Mouse (Mus musculus) intestine, embryonic 16.5 days (tissue): ENCODE results near the gene Isyna1. TPM values are rescaled to one million over a fixed set of nuclear protein-coding genes. Genes with fewer than 3 reads are reported as not detected.
A peak's percentile ranks its signal among the peaks of the same experiment; 100 is the strongest.

ENCODE experiments used
- ATAC-seq: fragments of 200-750 bp; cut with Nextera tagmentation; 2 replicates; pipeline ENCODE4 v1.8.0; 2017; ENCODE audit warnings: moderate TSS enrichment, moderate library complexity
- H3K27ac ChIP-seq: fragments of 300-500 bp; sonication (generic); 2 replicates; pipeline ENCODE4 v1.5.1; 2014; ENCODE audit warnings: mild to moderate bottlenecking, low read length
- H3K27me3 ChIP-seq: fragments of 300-500 bp; sonication (generic); replicated peaks from 2 replicates; pipeline ENCODE4 v1.6.1; 2014; ENCODE audit warnings: low read length, control low read depth, mixed read lengths; ENCODE audit not compliant: control insufficient read depth, insufficient read depth
- H3K36me3 ChIP-seq: fragments of 300-500 bp; sonication (generic); 2 replicates; pipeline ENCODE4 v1.6.1; 2014; ENCODE audit warnings: low read length, control low read depth; ENCODE audit not compliant: control insufficient read depth, insufficient read depth
- H3K4me1 ChIP-seq: fragments of 300-500 bp; sonication (generic); 2 replicates; pipeline ENCODE4 v1.6.1; 2014; ENCODE audit warnings: low read length, control low read depth, mixed read lengths; ENCODE audit not compliant: control insufficient read depth, insufficient read depth
- H3K4me2 ChIP-seq: fragments of 300-500 bp; sonication (generic); 2 replicates; pipeline ENCODE4 v1.6.1; 2014; ENCODE audit warnings: low read depth, low read length, control low read depth
- H3K4me3 ChIP-seq: fragments of 300-500 bp; sonication (generic); 2 replicates; pipeline ENCODE4 v1.5.1; 2014; ENCODE audit warnings: mild to moderate bottlenecking, low read length
- H3K9ac ChIP-seq: fragments of 300-500 bp; sonication (generic); 2 replicates; pipeline ENCODE4 v1.6.1; 2014; ENCODE audit warnings: low read depth, low read length
- H3K9me3 ChIP-seq: fragments of 300-500 bp; sonication (generic); 2 replicates; pipeline ENCODE4 v1.6.1; 2016; ENCODE audit warnings: low read length, control low read depth; ENCODE audit not compliant: control insufficient read depth
- WGBS: fragments of 180-500 bp; shearing (Covaris S2); extraction: QIAGEN DNeasy Blood & Tissue Kit; methylation state at CpG from one replicate; pipeline ENCODE4 v1.1.7; 2014; 5-methylcytosine and 5-hydroxymethylcytosine counted together
- polyA plus RNA-seq: library from polyadenylated mRNA; unstranded; fragments of >200 nt; fragmentation: Nextera tagmentation; extraction: Ambion mirVana; gene quantifications from 2 replicates; pipeline ENCODE4 v1.2.1, GENCODE M21; 2015

Gene Isyna1
- polyA plus RNA-seq, 1 experiment from 2014 or later: 121 TPM

- H3K27me3 ChIP-seq: no peaks in the 10 kb centered on the region
- H3K9me3 ChIP-seq: no peaks in the 10 kb centered on the region
- 76% methylated on average over 3 of the region's 3 CpGs for WGBS
- H3K4me3 ChIP-seq: no peak overlapping the region
- no peak overlapping the region for H3K27ac ChIP-seq
- no peak overlapping the region for H3K4me2 ChIP-seq
- ATAC-seq: no peak
- H3K9ac ChIP-seq: no peak overlapping the region
- H3K4me1 ChIP-seq: peaks cover 29% of the 10 kb centered on the region
- H3K36me3 ChIP-seq: no peaks in the 10 kb centered on the region
Observed at GRCm38 (mm10) chr8:70558983-70559382, 35.2 kb upstream of the Isyna1 start.

- Histone ChIP-seq H3K4me1 (peaks cover 26% of the 10 kb centered on the region), H3K4me2 (no peak overlapping the region), H3K27me3 (no peaks in the 10 kb centered on the region), H3K9ac (no peak overlapping the region), H3K36me3 (no peaks in the 10 kb centered on the region), H3K27ac (no peak overlapping the region), H3K4me3 (no peak overlapping the region), H3K9me3 (no peaks in the 10 kb centered on the region)
- WGBS: 85% methylated on average over 2 of the region's 2 CpGs
- ATAC-seq: peak; percentile 17; the same call in 1 of the 2 replicates
Observed at GRCm38 (mm10) chr8:70560096-70560495, 34.1 kb upstream of the Isyna1 start.

GRCm38 (mm10) chr8:70560564-70560963 lies 33.6 kb upstream of the Isyna1 start:
- Histone ChIP-seq H3K27ac (no peak overlapping the region), H3K4me3 (no peak overlapping the region), H3K4me2 (no peak overlapping the region), H3K27me3 (no peaks in the 10 kb centered on the region), H3K9me3 (no peaks in the 10 kb centered on the region), H3K9ac (no peak overlapping the region), H3K4me1 (peaks cover 28% of the 10 kb centered on the region), H3K36me3 (no peaks in the 10 kb centered on the region)
- 76% methylated on average over 3 of the region's 3 CpGs for WGBS
- no peak for ATAC-seq

- Histone ChIP-seq H3K9ac (0 out of 2 replicates have a peak overlapping the region, but pooled peaks have one; percentile 10), H3K9me3 (no peaks in the 10 kb centered on the region), H3K27me3 (no peaks in the 10 kb centered on the region), H3K4me1 (peaks cover 29% of the 10 kb centered on the region), H3K4me3 (no peak overlapping the region), H3K27ac (no peak overlapping the region; the same call in 1 of the 2 replicates), H3K4me2 (no peak overlapping the region), H3K36me3 (no peaks in the 10 kb centered on the region)
- WGBS: 61% methylated on average over 4 of the region's 4 CpGs
- ATAC-seq: no peak
Observed at GRCm38 (mm10) chr8:70561357-70561756, 32.8 kb upstream of the Isyna1 start.

GRCm38 (mm10) chr8:70561809-70562535 lies 32.2 kb upstream of the Isyna1 start:
- ATAC-seq: no peak
- Histone ChIP-seq H3K9ac (0 out of 2 replicates have a peak overlapping the region, but pooled peaks have one; percentile 10), H3K27ac (no peak overlapping the region), H3K4me2 (no peak overlapping the region), H3K9me3 (no peaks in the 10 kb centered on the region), H3K36me3 (no peaks in the 10 kb centered on the region), H3K27me3 (no peaks in the 10 kb centered on the region), H3K4me1 (peaks cover 29% of the 10 kb centered on the region), H3K4me3 (no peak overlapping the region)
- WGBS: 67% methylated on average over 7 of the region's 7 CpGs

GRCm38 (mm10) chr8:70562802-70563201 lies 31.4 kb upstream of the Isyna1 start:
- Histone ChIP-seq H3K27ac (no peak overlapping the region), H3K36me3 (no peaks in the 10 kb centered on the region), H3K4me1 (peaks cover 29% of the 10 kb centered on the region), H3K9ac (no peak overlapping the region), H3K4me2 (no peak overlapping the region), H3K9me3 (no peaks in the 10 kb centered on the region), H3K4me3 (no peak overlapping the region), H3K27me3 (no peaks in the 10 kb centered on the region)
- WGBS: 79% methylated on average over 3 of the region's 3 CpGs
- no peak for ATAC-seq

GRCm38 (mm10) chr8:70563763-70564387 lies 30.3 kb upstream of the Isyna1 start:
- ATAC-seq: no peak
- Histone ChIP-seq H3K4me3 (no peak overlapping the region), H3K36me3 (no peaks in the 10 kb centered on the region), H3K9ac (no peak overlapping the region), H3K27ac (no peak overlapping the region), H3K9me3 (no peaks in the 10 kb centered on the region), H3K4me1 (peaks cover 29% of the 10 kb centered on the region), H3K27me3 (no peaks in the 10 kb centered on the region), H3K4me2 (no peak overlapping the region)
- WGBS: 94% methylated on average over 6 of the region's 6 CpGs

- H3K27ac ChIP-seq: no peak overlapping the region
- no peak overlapping the region for H3K9ac ChIP-seq
- H3K9me3 ChIP-seq: no peaks in the 10 kb centered on the region
- no peak overlapping the region for H3K4me3 ChIP-seq
- no peaks in the 10 kb centered on the region for H3K36me3 ChIP-seq
- no peaks in the 10 kb centered on the region for H3K27me3 ChIP-seq
- H3K4me1 ChIP-seq: peaks cover 28% of the 10 kb centered on the region
- no peak overlapping the region for H3K4me2 ChIP-seq
- WGBS: 77% methylated on average over 3 of the region's 3 CpGs
- no peak for ATAC-seq
Observed at GRCm38 (mm10) chr8:70564696-70565235, 29.4 kb upstream of the Isyna1 start.

- ATAC-seq: peak; percentile 23; the same call in 1 of the 2 replicates
- no peaks in the 10 kb centered on the region for H3K36me3 ChIP-seq
- no peak overlapping the region for H3K27ac ChIP-seq
- H3K4me1 ChIP-seq: peaks cover 23% of the 10 kb centered on the region
- no peak overlapping the region for H3K4me3 ChIP-seq
- WGBS: 42% methylated on average over 3 of the region's 3 CpGs
- no peaks in the 10 kb centered on the region for H3K27me3 ChIP-seq
- H3K9me3 ChIP-seq: no peaks in the 10 kb centered on the region
- H3K4me2 ChIP-seq: no peak overlapping the region
- no peak overlapping the region for H3K9ac ChIP-seq
Observed at GRCm38 (mm10) chr8:70565561-70565960, 28.6 kb upstream of the Isyna1 start.
